Mouse (Mus musculus): ENCODE measurements at regions not wholly inside any gene's neighbourhood (a gene's known extent, or its start where the extent isn't known, plus 50 kb on each side); places are given as distances from the start of the nearest gene placed in this dataset.
"Not testable (repeated sequence)": the region's sequence is repeated elsewhere in the genome, so short reads cannot be mapped to it uniquely, and the experiment has no call there.

DNA sequence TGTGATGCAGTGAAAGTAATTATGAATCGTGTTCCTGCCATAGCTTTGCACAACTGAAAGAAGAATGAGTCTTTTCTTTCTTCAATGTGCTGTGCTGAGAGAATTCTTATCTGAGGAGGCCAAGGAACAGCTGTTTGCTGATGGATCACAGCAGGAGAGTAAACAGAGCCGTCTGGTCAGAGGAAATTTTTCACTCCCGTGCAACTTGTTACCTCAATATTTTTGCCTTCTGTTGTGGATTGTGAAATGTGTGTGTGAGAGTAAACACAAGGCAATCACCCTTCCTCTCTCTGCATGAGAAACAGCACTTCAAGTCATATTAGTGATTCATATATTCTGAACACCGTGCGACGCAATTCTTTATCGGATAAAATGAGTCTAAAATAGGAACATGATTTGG lies 171.9 kb downstream of the Epm2a start:
- no peak for ATAC-seq
- 46% methylated on average over 7 of the region's 7 CpGs for WGBS

DNA sequence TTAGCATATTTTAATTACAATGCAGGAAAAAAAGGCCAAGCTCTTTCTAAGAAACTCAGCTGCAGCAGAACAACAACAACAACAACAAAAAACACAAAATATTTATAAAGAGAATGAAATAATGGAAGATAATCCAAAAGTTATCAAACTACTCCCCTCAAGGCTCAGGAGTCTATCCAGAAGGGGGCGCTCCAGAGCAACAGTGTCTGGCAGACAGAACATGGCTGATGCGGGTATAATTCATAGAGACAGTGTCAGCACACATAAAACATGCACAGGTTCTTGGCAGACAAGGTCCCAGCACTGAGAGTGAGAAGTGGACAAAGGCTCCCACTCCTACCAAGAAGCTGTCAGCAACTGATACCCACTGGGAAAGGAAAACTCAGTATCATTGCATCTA lies 173.9 kb downstream of the Epm2a start:
- Histone ChIP-seq H3K27ac (no peak overlapping the region), H3K4me3 (replicated peaks) (no peak overlapping the region), H3K4me2 (replicated peaks) (no peak overlapping the region), H3K36me3 (no peaks in the 10 kb centered on the region), H3K27me3 (replicated peaks) (no peaks in the 10 kb centered on the region), H3K4me1 (replicated peaks) (no peaks in the 10 kb centered on the region), H3K9me3 (no peaks in the 10 kb centered on the region), H3K9ac (no peak overlapping the region)
- no peak for ATAC-seq
- 67% methylated on average over 2 of the region's 2 CpGs for WGBS

More for the DNA sequence above, 171.9 kb downstream of the Epm2a start:
- Histone ChIP-seq H3K27ac (no peak overlapping the region), H3K27me3 (replicated peaks) (no peaks in the 10 kb centered on the region), H3K36me3 (no peaks in the 10 kb centered on the region), H3K9ac (no peak overlapping the region), H3K4me1 (replicated peaks) (no peaks in the 10 kb centered on the region), H3K9me3 (no peaks in the 10 kb centered on the region), H3K4me3 (replicated peaks) (no peak overlapping the region), H3K4me2 (replicated peaks) (no peak overlapping the region)

DNA sequence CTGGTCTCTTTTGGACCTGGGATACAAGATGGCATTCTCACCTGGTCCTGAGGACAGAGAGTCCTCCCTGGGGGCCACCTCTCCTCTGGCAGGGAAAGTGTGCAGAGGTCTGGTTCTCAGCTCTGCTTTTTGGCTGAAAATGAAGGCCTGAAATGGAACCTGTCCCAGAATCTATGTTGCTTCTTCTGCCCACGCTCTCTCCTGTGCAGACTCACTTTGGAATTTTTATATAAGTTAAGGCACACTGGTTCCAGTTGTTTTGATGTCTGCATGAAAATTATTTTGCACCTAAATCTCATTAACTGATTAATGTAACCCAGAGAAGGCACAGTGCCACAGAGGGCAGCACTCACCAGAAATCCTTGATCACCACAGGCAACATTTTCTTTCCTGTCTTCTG lies 188.1 kb downstream of the Epm2a start:
- Histone ChIP-seq H3K4me2 (replicated peaks) (no peak overlapping the region), H3K4me3 (replicated peaks) (no peak overlapping the region), H3K9ac (no peak overlapping the region), H3K4me1 (replicated peaks) (no peaks in the 10 kb centered on the region), H3K27ac (no peak overlapping the region), H3K9me3 (no peaks in the 10 kb centered on the region), H3K27me3 (replicated peaks) (no peaks in the 10 kb centered on the region), H3K36me3 (no peaks in the 10 kb centered on the region)
- 85% methylated on average over 1 of the region's 1 CpGs for WGBS
- ATAC-seq, result no peak

DNA sequence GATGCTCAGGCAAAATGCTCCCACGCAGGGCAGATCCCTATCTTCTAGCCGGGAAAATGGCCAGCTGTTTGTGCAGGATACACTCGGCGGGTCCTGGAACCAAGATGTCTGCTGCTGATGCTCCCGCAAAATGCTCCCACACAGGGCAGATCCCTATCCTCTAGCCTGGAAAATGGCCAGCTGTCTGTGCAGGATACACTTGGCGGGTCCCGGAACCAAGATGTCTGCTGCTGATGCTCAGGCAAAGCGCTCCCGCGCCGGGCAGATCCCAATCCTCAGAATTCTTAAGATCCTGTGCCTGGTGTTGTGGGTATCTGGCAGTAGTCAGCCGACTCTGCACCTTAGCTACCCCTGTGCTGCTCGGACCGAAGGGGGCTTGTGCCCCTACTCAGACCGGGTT lies 212.2 kb downstream of the Epm2a start:
- not testable (repeated sequence) for H3K27ac ChIP-seq; H3K4me1 ChIP-seq (replicated peaks); H3K27me3 ChIP-seq (replicated peaks); H3K4me2 ChIP-seq (replicated peaks); H3K4me3 ChIP-seq (replicated peaks); ATAC-seq; H3K36me3 ChIP-seq; H3K9ac ChIP-seq; H3K9me3 ChIP-seq
- 86% methylated on average over 15 of the region's 15 CpGs for WGBS

DNA sequence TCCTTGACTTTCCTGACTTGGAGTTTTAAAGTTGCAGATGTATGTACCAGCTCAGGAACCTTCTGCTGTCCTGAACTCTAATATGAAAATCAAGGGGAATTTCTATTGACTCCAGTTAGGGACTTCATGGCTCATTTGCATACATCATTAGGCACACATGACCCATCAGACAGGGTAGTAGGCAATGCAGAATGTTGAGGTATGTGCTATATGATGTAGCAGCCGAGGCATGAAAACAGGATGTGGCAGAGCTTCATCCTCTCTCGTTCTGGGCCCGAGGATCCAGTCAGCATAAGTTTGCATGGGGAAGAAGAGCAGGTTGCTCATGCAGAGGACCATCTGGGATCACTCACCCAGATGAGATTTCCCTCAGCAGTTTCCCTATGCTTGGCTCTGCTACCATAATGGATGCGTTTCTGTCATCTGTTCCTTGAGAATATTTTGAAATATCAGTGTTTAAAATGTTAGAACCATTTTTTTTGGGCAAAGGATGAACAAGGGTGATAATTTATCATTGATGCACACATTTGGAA lies 227.4 kb downstream of the Epm2a start:
- H3K4me2 ChIP-seq (replicated peaks), result no peak overlapping the region
- ATAC-seq, result no peak
- WGBS, result 71% methylated on average over 4 of the region's 4 CpGs
- no peak overlapping the region for H3K27ac ChIP-seq
- no peaks in the 10 kb centered on the region for H3K4me1 ChIP-seq (replicated peaks)
- H3K27me3 ChIP-seq (replicated peaks), result no peaks in the 10 kb centered on the region
- H3K9me3 ChIP-seq, result no peaks in the 10 kb centered on the region
- H3K36me3 ChIP-seq, result no peaks in the 10 kb centered on the region
- H3K4me3 ChIP-seq (replicated peaks), result no peak overlapping the region
- no peak overlapping the region for H3K9ac ChIP-seq

DNA sequence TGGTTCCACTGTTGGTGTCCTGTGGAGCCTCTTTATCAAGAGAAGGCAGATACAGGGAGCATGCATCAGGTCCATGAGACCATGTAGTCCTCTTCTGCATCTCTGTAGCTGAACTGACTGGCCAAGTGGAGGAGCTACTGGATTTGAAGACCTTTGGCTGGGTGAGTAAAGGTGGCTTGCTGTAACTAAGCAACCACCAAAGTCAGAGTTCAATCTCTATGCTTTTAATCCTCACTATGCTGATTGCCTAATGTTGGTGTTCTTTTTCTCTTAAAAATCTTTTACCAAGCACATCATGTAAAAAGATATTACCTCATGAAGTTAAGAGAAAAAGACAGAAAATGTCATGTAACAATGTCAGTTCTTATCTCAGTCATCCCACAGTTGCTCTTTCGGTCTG lies 265.2 kb downstream of the Epm2a start:
- Histone ChIP-seq H3K36me3 (no peaks in the 10 kb centered on the region), H3K4me3 (replicated peaks) (no peak overlapping the region), H3K9me3 (no peaks in the 10 kb centered on the region), H3K4me2 (replicated peaks) (no peak overlapping the region), H3K27ac (no peak overlapping the region), H3K4me1 (replicated peaks) (no peaks in the 10 kb centered on the region), H3K9ac (no peak overlapping the region), H3K27me3 (replicated peaks) (no peaks in the 10 kb centered on the region)
- no peak for ATAC-seq
- WGBS, result 92% methylated on average over 1 of the region's 1 CpGs

DNA sequence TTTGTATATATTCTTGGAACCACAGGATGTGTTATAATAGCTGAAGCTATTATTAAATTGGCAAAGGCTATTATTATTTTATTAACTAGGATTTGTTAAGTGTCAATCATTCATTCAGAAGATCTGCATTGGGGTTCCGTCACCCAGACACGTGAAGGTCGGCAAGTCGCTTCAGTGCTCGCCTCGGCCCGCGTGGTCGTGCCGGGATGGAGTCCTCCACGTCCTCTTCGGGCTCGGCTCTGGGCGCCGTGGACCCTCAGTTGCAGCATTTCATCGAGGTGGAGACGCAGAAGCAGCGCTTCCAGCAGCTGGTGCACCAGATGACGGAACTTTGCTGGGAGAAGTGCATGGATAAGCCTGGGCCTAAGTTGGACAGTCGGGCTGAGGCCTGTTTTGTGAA lies 265.9 kb downstream of the Epm2a start:
- not testable (repeated sequence) for H3K4me3 ChIP-seq (replicated peaks); H3K9me3 ChIP-seq; H3K9ac ChIP-seq; ATAC-seq; H3K36me3 ChIP-seq; H3K27me3 ChIP-seq (replicated peaks); H3K4me1 ChIP-seq (replicated peaks); H3K27ac ChIP-seq; H3K4me2 ChIP-seq (replicated peaks)
- WGBS, result 96% methylated on average over 20 of the region's 20 CpGs

DNA sequence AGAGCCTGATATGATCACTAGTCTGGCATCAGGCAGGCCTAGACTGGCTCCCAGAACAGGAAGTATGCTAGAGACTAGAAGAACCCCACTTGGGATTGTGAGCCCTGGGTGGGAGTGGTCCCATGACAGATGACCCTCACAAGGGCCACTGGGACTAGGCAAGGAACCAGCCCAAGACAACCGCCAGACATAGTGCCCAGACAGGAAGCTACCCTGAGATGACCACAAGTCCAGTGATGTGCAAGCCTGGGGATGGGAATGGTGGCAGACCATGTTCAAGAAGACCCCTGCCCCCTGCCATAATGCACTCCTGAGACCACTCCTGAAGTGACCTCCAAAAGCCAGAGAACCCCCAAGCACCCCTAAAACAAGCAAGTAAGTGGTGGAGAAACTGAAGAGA lies 304.9 kb downstream of the Epm2a start:
- Histone ChIP-seq H3K4me2 (replicated peaks) (no peak overlapping the region), H3K9ac (no peak overlapping the region), H3K9me3 (no peaks in the 10 kb centered on the region), H3K27ac (no peak overlapping the region), H3K27me3 (replicated peaks) (no peaks in the 10 kb centered on the region), H3K4me3 (replicated peaks) (no peak overlapping the region), H3K4me1 (replicated peaks) (no peaks in the 10 kb centered on the region), H3K36me3 (no peaks in the 10 kb centered on the region)
- WGBS, result 91% methylated on average over 1 of the region's 1 CpGs
- no peak for ATAC-seq

DNA sequence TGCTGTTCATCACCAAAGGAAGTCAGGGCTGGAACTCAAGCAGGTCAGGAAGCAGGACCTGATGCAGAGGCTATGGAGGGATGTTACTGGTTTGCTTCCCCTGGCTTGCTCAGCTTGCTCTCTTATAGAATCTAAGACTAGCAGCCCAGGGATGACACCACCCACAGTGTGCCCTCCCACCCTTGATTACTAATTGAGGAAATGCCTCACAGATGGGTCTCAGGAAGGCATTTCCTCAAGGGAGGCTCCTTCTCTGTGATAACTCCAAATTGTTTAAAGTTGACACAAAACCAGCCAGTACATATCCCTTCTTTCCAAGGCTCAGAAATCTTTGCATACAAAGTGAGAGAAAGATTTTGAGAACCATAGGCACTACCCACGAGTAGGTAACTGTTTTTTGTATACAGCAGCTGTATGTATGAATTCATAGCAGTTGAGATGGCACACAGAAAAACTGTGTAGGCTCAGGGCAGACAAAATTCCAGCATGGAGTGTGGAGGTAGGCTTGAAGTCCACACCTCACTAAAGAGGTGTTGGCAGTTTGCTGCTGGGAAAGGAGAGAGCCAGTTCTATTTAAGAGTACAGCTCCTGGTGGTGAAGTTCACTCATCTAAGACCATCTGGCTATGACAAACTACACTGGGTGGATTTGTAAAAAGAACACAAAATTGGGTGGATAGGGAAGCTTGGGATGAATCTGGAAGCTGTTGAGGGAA lies 317.0 kb downstream of the Epm2a start:
- Histone ChIP-seq H3K4me3 (replicated peaks) (no peak overlapping the region), H3K4me1 (replicated peaks) (no peaks in the 10 kb centered on the region), H3K27me3 (replicated peaks) (no peaks in the 10 kb centered on the region), H3K27ac (no peak overlapping the region), H3K9me3 (no peaks in the 10 kb centered on the region), H3K4me2 (replicated peaks) (no peak overlapping the region), H3K36me3 (no peaks in the 10 kb centered on the region), H3K9ac (no peak overlapping the region)
- no peak for ATAC-seq
- WGBS, result 45% methylated on average over 1 of the region's 1 CpGs

DNA sequence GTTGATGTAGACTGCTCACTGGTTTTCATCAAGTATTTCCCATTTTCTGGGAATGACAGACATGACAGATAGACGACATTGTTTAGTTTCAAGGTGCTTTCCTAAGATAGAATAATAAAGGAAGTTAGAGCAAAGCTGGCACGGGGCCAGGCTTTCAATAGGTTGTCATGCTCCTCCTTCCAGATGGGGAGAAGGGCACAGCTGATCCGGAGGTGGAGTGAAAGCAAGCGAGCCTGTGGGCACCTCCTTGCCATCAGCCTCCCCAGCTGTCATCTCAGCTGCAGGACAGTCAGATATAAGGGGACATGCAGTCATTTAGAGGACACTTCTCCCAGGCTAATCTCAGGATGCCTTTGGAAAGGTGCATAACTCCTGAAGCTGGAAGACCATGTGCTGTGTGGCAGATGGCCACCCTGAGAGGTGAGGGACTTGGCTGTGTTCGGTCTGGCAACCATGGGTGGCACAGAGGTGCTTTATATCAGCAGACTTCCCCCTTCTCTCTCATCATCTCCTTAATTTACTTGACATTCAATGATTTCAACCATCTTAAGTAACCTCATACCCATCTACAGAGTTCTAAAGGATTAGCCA lies 318.6 kb downstream of the Epm2a start:
- Histone ChIP-seq H3K4me1 (replicated peaks) (no peaks in the 10 kb centered on the region), H3K27ac (no peak overlapping the region), H3K4me3 (replicated peaks) (no peak overlapping the region), H3K36me3 (no peaks in the 10 kb centered on the region), H3K9me3 (no peaks in the 10 kb centered on the region), H3K4me2 (replicated peaks) (no peak overlapping the region), H3K27me3 (replicated peaks) (no peaks in the 10 kb centered on the region), H3K9ac (no peak overlapping the region)
- ATAC-seq, result no peak
- 58% methylated on average over 5 of the region's 5 CpGs for WGBS

DNA sequence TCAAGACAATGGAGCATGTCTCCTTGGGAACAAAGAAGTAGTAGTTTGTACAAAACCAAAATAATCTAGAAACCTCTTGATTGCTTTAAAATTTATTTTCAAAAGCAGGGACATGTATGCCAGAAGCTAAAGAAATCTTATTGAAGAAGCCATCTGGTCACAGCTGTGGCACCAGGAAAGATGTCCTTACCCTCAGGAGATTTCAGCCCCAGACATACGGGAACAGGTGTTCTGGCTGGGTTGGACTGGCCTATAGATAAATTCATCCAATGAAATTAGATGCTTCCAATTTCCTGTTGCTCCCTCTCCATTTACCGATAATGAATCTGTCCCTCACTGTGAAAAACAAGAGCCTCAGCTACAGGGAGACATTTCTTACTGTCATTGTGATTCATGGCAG lies 366.5 kb downstream of the Epm2a start:
- Histone ChIP-seq H3K4me2 (replicated peaks) (no peak overlapping the region), H3K4me1 (replicated peaks) (no peaks in the 10 kb centered on the region), H3K27me3 (replicated peaks) (no peaks in the 10 kb centered on the region), H3K4me3 (replicated peaks) (no peak overlapping the region), H3K27ac (no peak overlapping the region), H3K9ac (no peak overlapping the region), H3K36me3 (no peaks in the 10 kb centered on the region), H3K9me3 (no peaks in the 10 kb centered on the region)
- WGBS, result 73% methylated on average over 2 of the region's 2 CpGs
- ATAC-seq, result no peak

DNA sequence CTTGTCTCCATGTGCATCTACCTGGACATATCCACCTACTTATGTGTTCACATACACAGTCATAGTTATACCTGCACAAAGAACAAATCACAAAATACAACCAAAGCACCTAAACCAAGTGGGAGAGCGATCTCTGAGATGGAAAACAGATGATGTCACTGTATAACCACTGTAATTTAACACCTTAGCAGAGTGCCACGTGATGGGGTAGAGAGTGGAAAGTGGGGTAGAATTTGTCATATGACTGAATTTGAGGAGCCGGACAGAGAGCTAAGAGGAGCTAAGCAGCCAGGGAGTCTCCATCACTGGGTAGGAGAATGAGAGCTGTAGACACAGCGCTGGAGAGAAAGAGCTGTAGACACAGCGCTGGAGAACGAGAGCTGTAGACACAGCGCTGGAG lies 381.6 kb downstream of the Epm2a start:
- Histone ChIP-seq H3K9ac (no peak overlapping the region), H3K27ac (no peak overlapping the region), H3K27me3 (replicated peaks) (no peaks in the 10 kb centered on the region), H3K9me3 (no peaks in the 10 kb centered on the region), H3K36me3 (no peaks in the 10 kb centered on the region), H3K4me2 (replicated peaks) (no peak overlapping the region), H3K4me3 (replicated peaks) (no peak overlapping the region), H3K4me1 (replicated peaks) (no peaks in the 10 kb centered on the region)
- ATAC-seq, result no peak
- 78% methylated on average over 7 of the region's 7 CpGs for WGBS

DNA sequence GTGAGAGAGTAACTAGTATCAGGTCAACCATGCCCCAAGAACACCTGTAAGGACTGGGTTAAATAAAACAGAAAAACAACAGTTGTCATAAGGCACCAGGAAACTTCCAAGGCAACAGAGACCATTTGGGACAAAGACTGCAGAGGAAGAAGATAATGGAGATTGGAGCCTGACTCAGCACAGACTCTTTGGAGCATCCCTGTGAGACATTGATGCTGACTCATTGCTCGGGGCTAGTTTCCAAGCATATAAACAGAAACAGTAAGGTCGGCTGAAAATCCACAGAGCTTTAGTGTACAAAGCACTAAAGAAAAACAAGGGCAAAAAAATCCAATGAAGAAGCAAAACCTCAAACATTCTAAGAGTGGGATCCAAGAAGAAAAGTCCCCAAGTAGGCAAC lies 386.3 kb downstream of the Epm2a start:
- no peak for ATAC-seq
- H3K4me2 ChIP-seq (replicated peaks), result no peak overlapping the region
- no peaks in the 10 kb centered on the region for H3K9me3 ChIP-seq
- H3K4me3 ChIP-seq (replicated peaks), result no peak overlapping the region
- no peaks in the 10 kb centered on the region for H3K36me3 ChIP-seq
- 71% methylated on average over 2 of the region's 2 CpGs for WGBS
- no peak overlapping the region for H3K27ac ChIP-seq
- H3K9ac ChIP-seq, result no peak overlapping the region
- no peaks in the 10 kb centered on the region for H3K4me1 ChIP-seq (replicated peaks)
- H3K27me3 ChIP-seq (replicated peaks), result no peaks in the 10 kb centered on the region
